Mouse (Mus musculus): Measurements from ENCODE around the gene Txlnb. TPM values are rescaled to one million over a fixed set of nuclear protein-coding genes. Genes with fewer than 3 reads are reported as not detected.
"Not testable (repeated sequence)": the region's sequence is repeated elsewhere in the genome, so short reads cannot be mapped to it uniquely, and the experiment has no call there.

Txlnb gene
- polyA plus RNA-seq, 1 experiment = 0.61 TPM

DNA sequence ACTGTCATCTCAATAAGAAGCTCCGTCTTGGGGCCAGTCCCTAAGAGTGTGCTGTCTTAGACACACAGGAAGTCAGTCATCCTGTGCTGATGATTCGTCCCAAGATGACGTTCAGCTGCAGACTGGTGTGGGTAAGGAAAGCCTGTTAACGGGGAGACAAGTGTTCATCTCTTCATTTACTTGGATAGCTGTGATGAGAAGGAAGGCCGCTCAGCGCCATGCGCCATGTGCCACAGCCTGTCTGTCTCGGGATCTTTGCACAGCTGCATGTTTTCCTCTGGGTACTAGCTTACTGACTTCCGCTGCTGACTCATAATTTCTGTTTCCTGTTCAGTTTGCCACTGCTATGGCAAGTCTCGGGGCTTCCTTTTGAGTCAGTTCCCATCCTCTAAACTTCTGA, 23.7 kb upstream of the Txlnb start:
- no peak overlapping the region for H3K27ac ChIP-seq (ENCODE audit: insufficient read depth, low read length)
- no peak overlapping the region for H3K4me3 ChIP-seq (replicated peaks; ENCODE audit: insufficient read depth, low read depth, low read length)
- WGBS = 89% methylated on average over 10 of the region's 10 CpGs
- H3K27me3 ChIP-seq (ENCODE audit: control insufficient read depth, insufficient read depth, low read length) = no peaks in the 10 kb centered on the region
- no peak for DNase-seq
- no peaks in the 10 kb centered on the region for H3K4me1 ChIP-seq (ENCODE audit: control insufficient read depth, insufficient read depth, low read length)
- TF ChIP-seq CTCF (IDR thresholded peaks at IDR 0.05; ENCODE audit: borderline replicate concordance, insufficient read depth, low read depth, low read length) = no peak
- no peak for TF ChIP-seq POLR2A (IDR thresholded peaks at IDR 0.05; ENCODE audit: borderline replicate concordance, insufficient read depth, low read length)

DNA sequence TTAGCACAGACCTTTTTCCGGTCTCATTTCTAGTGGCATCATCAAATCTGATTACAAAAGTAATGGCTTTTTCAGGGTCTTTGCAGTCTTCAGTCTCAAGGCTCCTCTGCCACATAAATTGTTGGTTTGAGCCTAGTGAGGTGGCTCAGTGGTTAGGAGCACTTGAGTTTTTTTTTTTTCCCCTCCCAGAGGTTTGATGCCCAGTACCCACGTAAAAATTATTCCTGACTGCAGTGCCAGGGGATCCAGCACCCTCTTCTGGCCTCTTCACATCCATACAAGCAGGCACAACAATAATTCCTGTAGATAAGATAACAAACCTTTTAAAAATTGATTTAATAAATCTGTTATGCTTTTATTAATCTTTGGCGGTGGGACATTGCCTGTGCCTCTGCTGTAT, 21.7 kb upstream of the Txlnb start:
- no peak for TF ChIP-seq POLR2A (IDR thresholded peaks at IDR 0.05; ENCODE audit: borderline replicate concordance, insufficient read depth, low read length)
- no peak for TF ChIP-seq CTCF (IDR thresholded peaks at IDR 0.05; ENCODE audit: borderline replicate concordance, insufficient read depth, low read depth, low read length)
- Histone ChIP-seq H3K4me1 (ENCODE audit: control insufficient read depth, insufficient read depth, low read length) (no peaks in the 10 kb centered on the region), H3K27me3 (ENCODE audit: control insufficient read depth, insufficient read depth, low read length) (no peaks in the 10 kb centered on the region), H3K4me3 (replicated peaks; ENCODE audit: insufficient read depth, low read depth, low read length) (no peak overlapping the region), H3K27ac (ENCODE audit: insufficient read depth, low read length) (no peak overlapping the region)
- no peak for DNase-seq
- 71% methylated on average over 3 of the region's 3 CpGs for WGBS

DNA sequence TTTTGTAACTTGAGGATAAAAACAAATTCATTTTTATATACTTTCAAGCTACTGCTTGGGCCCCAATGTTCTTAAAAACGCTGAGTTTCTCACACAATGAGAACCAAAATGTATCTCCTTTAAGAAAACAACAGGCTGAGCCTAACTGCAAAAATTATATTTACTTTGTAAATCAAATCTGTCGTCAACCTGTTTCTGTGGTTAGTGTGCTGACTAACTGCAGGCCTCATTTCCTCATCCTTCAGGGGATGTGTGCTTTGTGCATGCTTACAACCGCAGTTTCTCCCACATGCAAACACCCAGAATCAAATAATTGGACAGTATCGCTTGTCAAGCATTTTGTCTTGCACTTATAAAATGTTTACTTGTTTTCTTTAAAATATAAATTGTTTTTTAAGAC, 20.9 kb upstream of the Txlnb start:
- DNase-seq = no peak
- TF ChIP-seq POLR2A (IDR thresholded peaks at IDR 0.05; ENCODE audit: borderline replicate concordance, insufficient read depth, low read length) (no peak), CTCF (IDR thresholded peaks at IDR 0.05; ENCODE audit: borderline replicate concordance, insufficient read depth, low read depth, low read length) (no peak)
- H3K27me3 ChIP-seq (ENCODE audit: control insufficient read depth, insufficient read depth, low read length) = no peaks in the 10 kb centered on the region
- no peaks in the 10 kb centered on the region for H3K4me1 ChIP-seq (ENCODE audit: control insufficient read depth, insufficient read depth, low read length)
- 86% methylated on average over 4 of the region's 4 CpGs for WGBS
- no peak overlapping the region for H3K27ac ChIP-seq (ENCODE audit: insufficient read depth, low read length)
- H3K4me3 ChIP-seq (replicated peaks; ENCODE audit: insufficient read depth, low read depth, low read length) = no peak overlapping the region

DNA sequence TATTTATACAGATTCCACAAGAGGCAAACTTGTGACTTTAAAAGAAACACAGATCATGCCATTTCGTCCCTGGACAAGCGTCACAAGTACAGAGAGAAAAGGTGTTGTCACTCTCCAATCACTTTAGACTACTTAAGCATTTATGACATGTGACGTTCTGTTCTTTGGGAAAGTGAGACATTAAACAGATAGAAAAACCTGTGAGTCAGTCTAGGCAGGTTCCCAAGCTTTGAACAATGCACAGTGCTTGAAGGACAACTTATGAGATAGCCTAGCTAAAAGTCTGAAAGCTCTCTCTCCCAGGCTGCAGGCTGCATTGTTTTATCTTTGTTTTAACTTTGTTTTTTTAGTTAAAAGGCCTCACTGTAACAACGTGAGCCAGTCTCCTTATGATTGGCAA, 19.3 kb upstream of the Txlnb start:
- not testable (repeated sequence) for H3K4me1 ChIP-seq (ENCODE audit: control insufficient read depth, insufficient read depth, low read length); H3K27ac ChIP-seq (ENCODE audit: insufficient read depth, low read length); H3K4me3 ChIP-seq (replicated peaks; ENCODE audit: insufficient read depth, low read depth, low read length); H3K27me3 ChIP-seq (ENCODE audit: control insufficient read depth, insufficient read depth, low read length); DNase-seq
- WGBS = 79% methylated on average over 4 of the region's 4 CpGs

DNA sequence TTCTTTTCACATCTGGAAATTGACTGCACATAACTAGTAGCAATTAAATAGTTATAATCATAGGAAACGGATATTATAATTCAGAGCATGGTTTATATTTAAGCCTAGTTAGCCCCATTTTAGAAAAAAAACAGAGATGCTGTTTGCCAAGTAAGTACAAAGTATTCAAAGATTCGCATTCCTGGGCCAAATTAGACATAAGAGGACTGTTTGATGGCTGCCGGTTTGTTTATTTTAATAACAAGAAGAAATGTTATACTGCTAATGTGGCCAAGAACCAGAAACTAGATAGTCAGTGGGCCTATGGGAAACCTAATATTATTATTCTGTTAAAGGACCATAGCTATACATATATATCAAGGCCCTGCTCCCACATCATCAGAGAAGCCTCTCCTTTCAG, 9.3 kb upstream of the Txlnb start:
- Histone ChIP-seq H3K4me1 (ENCODE audit: control insufficient read depth, insufficient read depth, low read length) (no peaks in the 10 kb centered on the region), H3K4me3 (replicated peaks; ENCODE audit: insufficient read depth, low read depth, low read length) (no peak overlapping the region), H3K27ac (ENCODE audit: insufficient read depth, low read length) (no peak overlapping the region), H3K27me3 (ENCODE audit: control insufficient read depth, insufficient read depth, low read length) (no peaks in the 10 kb centered on the region)
- DNase-seq = no peak
- no peak for TF ChIP-seq POLR2A (IDR thresholded peaks at IDR 0.05; ENCODE audit: borderline replicate concordance, insufficient read depth, low read length)
- TF ChIP-seq CTCF (IDR thresholded peaks at IDR 0.05; ENCODE audit: borderline replicate concordance, insufficient read depth, low read depth, low read length) = no peak
- 82% methylated on average over 3 of the region's 3 CpGs for WGBS

DNA sequence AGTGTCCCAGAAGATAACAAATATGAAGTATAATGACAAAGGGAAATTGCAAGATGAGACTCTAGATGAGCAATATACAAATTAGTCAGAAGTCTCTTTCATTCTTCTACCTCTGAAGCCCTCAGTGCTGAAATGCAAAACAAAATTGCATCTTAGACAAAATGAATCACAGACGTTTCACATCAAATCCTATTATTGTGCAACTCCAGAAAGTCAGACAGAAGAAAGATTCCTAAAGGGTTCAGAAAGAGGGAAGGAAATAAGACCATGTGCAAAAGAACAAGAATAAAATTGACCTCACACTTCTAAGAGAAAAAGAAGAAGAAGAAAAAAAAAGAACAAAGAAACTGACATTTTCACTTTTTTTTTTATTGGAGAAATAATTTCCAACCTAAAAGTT, 8.1 kb upstream of the Txlnb start:
- DNase-seq = no peak
- Histone ChIP-seq H3K27me3 (ENCODE audit: control insufficient read depth, insufficient read depth, low read length) (no peaks in the 10 kb centered on the region), H3K4me1 (ENCODE audit: control insufficient read depth, insufficient read depth, low read length) (no peaks in the 10 kb centered on the region), H3K4me3 (replicated peaks; ENCODE audit: insufficient read depth, low read depth, low read length) (no peak overlapping the region), H3K27ac (ENCODE audit: insufficient read depth, low read length) (no peak overlapping the region)
- WGBS = 74% methylated on average over 1 of the region's 1 CpGs
- no peak for TF ChIP-seq POLR2A (IDR thresholded peaks at IDR 0.05; ENCODE audit: borderline replicate concordance, insufficient read depth, low read length)
- no peak for TF ChIP-seq CTCF (IDR thresholded peaks at IDR 0.05; ENCODE audit: borderline replicate concordance, insufficient read depth, low read depth, low read length)

DNA sequence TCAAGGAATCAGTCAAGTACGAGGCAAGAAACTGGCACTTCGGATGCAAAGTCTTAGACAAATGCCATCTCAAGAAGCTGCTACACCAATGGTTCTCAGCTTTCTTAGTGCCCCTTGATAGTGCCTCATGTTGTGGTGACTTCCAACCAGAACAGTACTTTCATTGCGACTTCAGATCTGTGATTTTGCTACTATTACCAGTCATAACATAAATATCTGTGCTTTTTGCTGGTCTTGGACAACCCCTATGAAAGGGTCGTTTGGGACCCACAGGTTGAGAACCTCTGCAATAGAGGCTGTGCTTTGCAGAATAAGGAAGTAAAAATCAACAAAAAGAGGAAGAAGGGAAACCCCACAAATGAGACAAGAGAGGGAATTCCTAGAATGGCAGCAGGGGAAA, 7.7 kb upstream of the Txlnb start:
- H3K4me1 ChIP-seq (ENCODE audit: control insufficient read depth, insufficient read depth, low read length) = no peaks in the 10 kb centered on the region
- H3K27ac ChIP-seq (ENCODE audit: insufficient read depth, low read length) = no peak overlapping the region
- WGBS = 86% methylated on average over 4 of the region's 4 CpGs
- TF ChIP-seq POLR2A (IDR thresholded peaks at IDR 0.05; ENCODE audit: borderline replicate concordance, insufficient read depth, low read length) = no peak
- TF ChIP-seq CTCF (IDR thresholded peaks at IDR 0.05; ENCODE audit: borderline replicate concordance, insufficient read depth, low read depth, low read length) = no peak
- no peak overlapping the region for H3K4me3 ChIP-seq (replicated peaks; ENCODE audit: insufficient read depth, low read depth, low read length)
- H3K27me3 ChIP-seq (ENCODE audit: control insufficient read depth, insufficient read depth, low read length) = no peaks in the 10 kb centered on the region
- DNase-seq = no peak

DNA sequence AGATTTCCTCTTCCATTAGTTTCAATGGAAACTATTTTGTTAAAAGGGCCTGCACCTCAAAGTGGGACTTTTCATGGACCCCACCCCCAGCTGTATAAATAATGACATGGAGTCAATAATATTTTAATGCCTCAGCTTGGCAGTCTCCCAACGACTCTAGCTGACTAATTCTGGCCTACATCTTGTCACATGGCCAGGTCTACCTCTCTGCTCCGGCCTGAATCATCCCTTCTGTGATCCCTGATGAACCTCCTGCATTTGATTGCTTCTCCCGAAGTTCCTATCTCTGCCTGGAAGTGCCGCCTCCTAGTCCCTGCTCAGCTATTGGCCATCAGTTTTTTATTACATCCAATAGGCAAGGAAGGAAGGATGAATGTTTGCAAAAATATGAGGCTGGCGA, 2.1 kb upstream of the Txlnb start:
- 41% methylated on average over 5 of the region's 5 CpGs for WGBS
- no peak for DNase-seq
- TF ChIP-seq POLR2A (IDR thresholded peaks at IDR 0.05; ENCODE audit: borderline replicate concordance, insufficient read depth, low read length) (no peak), CTCF (IDR thresholded peaks at IDR 0.05; ENCODE audit: borderline replicate concordance, insufficient read depth, low read depth, low read length) (no peak)

DNA sequence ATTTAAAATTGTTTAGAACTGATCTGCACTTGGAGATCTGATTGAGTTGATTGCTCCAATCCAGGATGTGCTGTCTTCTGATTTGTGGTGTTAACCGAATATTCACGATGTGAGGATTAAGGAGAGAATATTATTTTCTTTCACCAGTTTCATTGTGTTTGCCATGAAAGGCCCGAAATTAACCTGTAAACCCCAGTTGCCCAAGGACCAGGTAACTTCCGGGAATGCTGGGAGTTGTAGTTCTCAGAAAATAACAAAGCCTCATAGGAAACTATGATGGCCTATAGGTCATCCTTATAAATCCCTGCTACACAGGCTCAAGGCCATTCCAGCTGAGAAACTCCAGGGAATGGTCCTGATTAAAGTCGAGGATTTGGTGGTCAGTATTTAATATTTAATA, 1.6 kb upstream of the Txlnb start:
- H3K4me1 ChIP-seq (ENCODE audit: control insufficient read depth, insufficient read depth, low read length) = peaks cover 5% of the 10 kb centered on the region
- no peak for DNase-seq
- H3K4me3 ChIP-seq (replicated peaks; ENCODE audit: insufficient read depth, low read depth, low read length) = no peak overlapping the region
- TF ChIP-seq POLR2A (IDR thresholded peaks at IDR 0.05; ENCODE audit: borderline replicate concordance, insufficient read depth, low read length) = no peak
- no peak for TF ChIP-seq CTCF (IDR thresholded peaks at IDR 0.05; ENCODE audit: borderline replicate concordance, insufficient read depth, low read depth, low read length)
- 87% methylated on average over 5 of the region's 5 CpGs for WGBS
- no peak overlapping the region for H3K27ac ChIP-seq (ENCODE audit: insufficient read depth, low read length)
- H3K27me3 ChIP-seq (ENCODE audit: control insufficient read depth, insufficient read depth, low read length) = no peaks in the 10 kb centered on the region

More for the DNA sequence above, 2.1 kb upstream of the Txlnb start:
- H3K4me1 ChIP-seq (ENCODE audit: control insufficient read depth, insufficient read depth, low read length) = peaks cover 5% of the 10 kb centered on the region
- H3K4me3 ChIP-seq (replicated peaks; ENCODE audit: insufficient read depth, low read depth, low read length) = no peak overlapping the region
- no peaks in the 10 kb centered on the region for H3K27me3 ChIP-seq (ENCODE audit: control insufficient read depth, insufficient read depth, low read length)
- no peak overlapping the region for H3K27ac ChIP-seq (ENCODE audit: insufficient read depth, low read length)

All from cerebellum, adult 2 months (tissue).